ENCODE assay signal across 15 mouse cellular contexts in the genomic region with DNA sequence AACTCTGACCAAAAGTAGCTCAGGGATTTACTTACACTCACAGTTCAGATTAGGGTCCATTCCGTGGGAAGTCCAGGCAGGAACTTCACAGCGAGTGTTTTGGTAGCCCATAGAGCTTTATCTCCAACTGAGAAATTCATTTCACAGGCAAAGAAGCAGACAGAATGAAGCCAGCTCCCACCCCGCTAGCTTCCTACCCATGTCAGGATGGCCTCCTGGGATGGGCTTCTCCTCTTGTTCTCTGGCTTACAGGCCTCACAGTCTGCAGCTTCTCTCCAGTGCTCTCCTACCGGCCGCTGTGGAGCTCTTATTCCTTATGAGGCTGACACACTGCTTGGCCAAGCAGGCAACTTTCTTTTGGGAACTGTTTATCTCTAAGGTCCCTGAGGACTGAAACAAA.
DNase-seq lines count a peak whose midpoint lies in the region; ATAC-seq and TF ChIP-seq lines count a peak whose summit lies in the region.
"Had no signal": no experiment of that assay in that cellular context is flagged by ENCODE, and none has a peak within 500 bp of the region (broad histone marks: within the 10 kb centered on the region; RNA-seq: fewer than 3 reads in every experiment).

No protein-coding gene starts in this region.

- H3K9ac ChIP-seq in embryonic facial prominence, embryonic 13.5 days = no peak overlapping the region
- H3K9ac ChIP-seq: limb, embryonic 12.5 days had no signal

- H3K4me3 ChIP-seq in embryonic facial prominence, embryonic 13.5 days = no peak overlapping the region
- H3K4me3 ChIP-seq in embryonic facial prominence, embryonic 10.5 days = no peak overlapping the region
- H3K4me3 ChIP-seq in layer of hippocampus, adult 2 months = no peak overlapping the region
- H3K4me3 ChIP-seq: limb, embryonic 12.5 days had no signal

- intact Hi-C loops in heart, postnatal 10 days (cut with DNase I) = loop anchor here (5.0 kb wide), 1 partner anchor 41 kb away; no protein-coding TSS in a partner anchor

- no peaks in the 10 kb centered on the region for H3K36me3 ChIP-seq in embryonic facial prominence, embryonic 13.5 days
- no peaks in the 10 kb centered on the region for H3K36me3 ChIP-seq in embryonic facial prominence, embryonic 10.5 days (replicated peaks)
- H3K36me3 ChIP-seq: limb, embryonic 12.5 days had no signal

- no peak for DNase-seq in embryonic facial prominence, embryonic 10.5 days (ENCODE audit: low spot score)
- no peak for DNase-seq in layer of hippocampus, adult 2 months (ENCODE audit: low spot score in 2 of 2)
- DNase-seq in layer of hippocampus, postnatal 25 days (ENCODE audit: extremely low spot score in 1 of 2, low spot score in 1 of 2) = no peak
- peak; percentile 66 to 71 for DNase-seq in heart, adult 9 months (ENCODE audit: low spot score in 2 of 2)
- DNase-seq in heart, postnatal 10 days = peak; percentile 68 to 69
- DNase-seq in cerebellum, adult 11 months = no peak
- no peak for DNase-seq in kidney, postnatal 25 days
- DNase-seq: adrenal gland, postnatal 14 days; cerebellum, postnatal 25 days; kidney, adult 18-20 months; lung, postnatal 14 days; right cerebral cortex, postnatal 14 days; thymus, postnatal 4 days had no signal

- TF ChIP-seq CTCF in layer of hippocampus, adult 2 months (conservative IDR thresholded peaks at IDR 0.05) = no peak

- peaks cover 25% of the 10 kb centered on the region for H3K4me1 ChIP-seq in embryonic facial prominence, embryonic 13.5 days
- H3K4me1 ChIP-seq in embryonic facial prominence, embryonic 10.5 days = peaks cover 26% of the 10 kb centered on the region

- peak overlapping the region; percentile 62; the same call in 1 of the 2 replicates for H3K27ac ChIP-seq in embryonic facial prominence, embryonic 13.5 days
- H3K27ac ChIP-seq in embryonic facial prominence, embryonic 10.5 days (replicated peaks) = no peak overlapping the region
- 0 out of 2 replicates have a peak overlapping the region, but pooled peaks have one; percentile 43 for H3K27ac ChIP-seq in layer of hippocampus, adult 2 months
- H3K27ac ChIP-seq: limb, embryonic 12.5 days had no signal

- no peak overlapping the region for H3K4me2 ChIP-seq in embryonic facial prominence, embryonic 13.5 days
- H3K4me2 ChIP-seq: limb, embryonic 12.5 days had no signal

- no peaks in the 10 kb centered on the region for H3K9me3 ChIP-seq in embryonic facial prominence, embryonic 13.5 days
- no peaks in the 10 kb centered on the region for H3K9me3 ChIP-seq in embryonic facial prominence, embryonic 10.5 days
- H3K9me3 ChIP-seq: limb, embryonic 12.5 days had no signal

- ATAC-seq in embryonic facial prominence, embryonic 13.5 days (ENCODE audit: insufficient number of reproducible peaks, insufficient read depth, low FRiP score, low TSS enrichment, low read depth) = no peak

- WGBS in embryonic facial prominence, embryonic 13.5 days = 84% methylated on average over 5 of the region's 5 CpGs
- 85% methylated on average over 5 of the region's 5 CpGs for WGBS in embryonic facial prominence, embryonic 10.5 days

- H3K27me3 ChIP-seq in embryonic facial prominence, embryonic 13.5 days = no peaks in the 10 kb centered on the region
- no peaks in the 10 kb centered on the region for H3K27me3 ChIP-seq in embryonic facial prominence, embryonic 10.5 days (replicated peaks; ENCODE audit: low read depth, poor library complexity, severe bottlenecking)
- H3K27me3 ChIP-seq: limb, embryonic 12.5 days had no signal

Comparison
In these comparisons a context has a peak if more than half of its experiments do, and no peak if none do; other contexts are left out.
1. DNase-seq: peak in heart, adult 9 months (2 of 2) and heart, postnatal 10 days (2 of 2); none in embryonic facial prominence, embryonic 10.5 days (single experiment), layer of hippocampus, adult 2 months (0 of 2), layer of hippocampus, postnatal 25 days (0 of 2), cerebellum, adult 11 months (single experiment) and kidney, postnatal 25 days (0 of 2).